Mouse (Mus musculus) small intestine, adult 10 weeks (tissue): ENCODE results near the gene Zkscan2. TPM values are rescaled to one million over a fixed set of nuclear protein-coding genes. Genes with fewer than 3 reads are reported as not detected.

Source experiments
- polyA plus RNA-seq: library from polyadenylated mRNA; stranded (reverse); fragments of 350-450 nt; fragmentation: Illumina TruSeq; extraction: RNeasy Lipid Tissue Mini Kit (QIAGEN cat#74804); gene quantifications from one replicate; pipeline ENCODE4 v1.2.3, GENCODE M21; 2014; ENCODE audit warnings: low replicate concordance

The Zkscan2 gene
- polyA plus RNA-seq, result 0.22 TPM

GRCm38 (mm10) chr7:123500239-123501219, at the start of gene Zkscan2:
Gene Zkscan2, minus strand, starts transcription at chr7:123500449.

GRCm38 (mm10) chr7:123462070-123462501, 38.2 kb downstream of the Zkscan2 start, which contains the start of gene Aqp8:
Gene Aqp8, plus strand, starts transcription at chr7:123462291.

Other genes with a start within 250 kb of the Zkscan2 start
- 83.4 TPM for gene Lcmt1, start 130.7 kb downstream of the Zkscan2 start, polyA plus RNA-seq
- 31.6 TPM for gene Arhgap17, start 130.5 kb downstream of the Zkscan2 start, polyA plus RNA-seq
- gene Aqp8, start 38.2 kb downstream of the Zkscan2 start, polyA plus RNA-seq, result 7.2 TPM